Mouse (Mus musculus): ENCODE data around the gene Irx6. TPM values are rescaled to one million over a fixed set of nuclear protein-coding genes. Genes with fewer than 3 reads are reported as not detected.

Gene Irx6
- polyA plus RNA-seq (2012; rRNA removed), result not detected in 2 replicates

DNA sequence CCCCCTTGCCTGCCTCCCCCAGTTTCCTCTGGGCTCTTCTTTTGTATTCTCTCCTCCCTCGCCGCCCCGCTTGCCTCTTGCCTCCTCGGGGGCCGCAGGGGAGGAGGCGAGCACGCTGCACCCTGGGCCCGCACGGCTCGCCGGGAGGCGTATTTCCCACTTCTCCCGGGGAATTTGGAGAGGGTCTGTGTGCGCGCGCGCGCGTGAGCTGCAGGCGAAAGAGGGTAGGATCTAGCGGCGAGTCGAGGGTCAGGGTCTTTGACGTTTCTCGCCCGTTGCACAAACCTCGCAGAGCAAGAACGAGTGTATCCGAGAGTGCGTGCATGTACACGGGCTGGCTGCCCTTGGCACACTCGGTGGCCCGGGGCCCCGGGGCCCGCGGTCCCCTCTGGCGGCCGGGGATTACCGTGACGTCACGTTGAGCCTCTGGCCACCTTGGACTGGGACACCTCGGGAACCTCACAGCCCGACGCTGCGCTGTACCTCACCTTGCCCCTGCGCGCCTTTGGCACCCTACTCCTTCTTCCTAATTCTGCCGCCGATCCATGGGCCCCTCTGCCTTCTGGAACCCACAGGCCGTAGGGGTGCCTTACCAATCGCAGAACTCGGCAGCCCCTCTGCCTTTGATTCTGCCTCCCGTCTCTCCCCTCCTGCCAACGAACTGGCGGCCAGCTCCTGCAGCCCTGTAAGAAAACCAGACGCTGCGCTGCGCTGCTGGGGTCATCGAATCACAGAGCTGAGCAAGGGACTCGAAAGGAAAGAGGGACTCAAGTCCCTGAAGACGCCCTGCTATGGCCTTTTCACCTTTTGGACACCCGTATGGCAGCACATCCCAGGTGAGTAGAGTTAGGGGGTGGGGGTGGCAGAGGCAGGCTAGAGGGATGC lies at the start of gene Irx6:
Irx6 (plus strand) TSS at position 45 of the 885 bp plus-strand sequence.
- no peak for DNase-seq
- WGBS, result 3% methylated on average over 55 of the region's 62 CpGs
- Histone ChIP-seq H3K4me1 (ENCODE audit: control insufficient read depth, insufficient read depth, low read length) (no peaks in the 10 kb centered on the region), H3K4me3 (replicated peaks; ENCODE audit: extremely low read depth, low read depth, low read length) (no peak within 1 kb of the TSS)
- TF ChIP-seq POLR2A (IDR thresholded peaks at IDR 0.05; ENCODE audit: borderline replicate concordance, extremely low read depth, low read depth, low read length) (no peak), CTCF (IDR thresholded peaks at IDR 0.05; ENCODE audit: insufficient read depth, low read length) (no peak)

- Histone ChIP-seq H3K4me3 (replicated peaks; ENCODE audit: extremely low read depth, low read depth, low read length) (no peak overlapping the region), H3K4me1 (ENCODE audit: control insufficient read depth, insufficient read depth, low read length) (no peaks in the 10 kb centered on the region)
- DNase-seq, result no peak
- TF ChIP-seq CTCF (IDR thresholded peaks at IDR 0.05; ENCODE audit: insufficient read depth, low read length), result no peak
- no peak for TF ChIP-seq POLR2A (IDR thresholded peaks at IDR 0.05; ENCODE audit: borderline replicate concordance, extremely low read depth, low read depth, low read length)
- WGBS, result 63% methylated on average over 14 of the region's 14 CpGs
These were observed 45.1 kb upstream of the Irx6 start for GRCm38 (mm10) chr8:92628711-92629650.

DNA sequence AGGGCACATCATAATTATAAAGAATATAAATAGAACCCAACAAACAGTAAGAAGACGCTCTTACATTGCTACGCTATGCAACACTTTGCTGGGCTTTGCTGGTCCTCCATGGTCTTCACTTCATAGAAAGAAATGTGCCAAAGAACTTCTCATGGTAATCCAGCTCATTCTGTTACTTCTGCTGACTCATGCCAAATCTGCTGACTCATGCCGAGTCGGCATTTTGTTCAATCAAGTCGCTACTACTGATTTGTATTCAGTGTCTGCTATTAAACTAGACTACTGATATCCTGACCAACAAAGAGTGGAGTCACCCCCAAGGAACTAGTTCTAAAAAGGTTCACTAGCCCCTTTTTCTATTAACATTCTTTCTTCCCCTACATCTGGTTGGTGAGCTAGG lies 40.9 kb upstream of the Irx6 start:
- H3K4me1 ChIP-seq (ENCODE audit: control insufficient read depth, insufficient read depth, low read length), result no peaks in the 10 kb centered on the region
- whole genome bisulfite sequencing, result 95% methylated on average over 5 of the region's 5 CpGs
- TF ChIP-seq POLR2A (IDR thresholded peaks at IDR 0.05; ENCODE audit: borderline replicate concordance, extremely low read depth, low read depth, low read length) (no peak), CTCF (IDR thresholded peaks at IDR 0.05; ENCODE audit: insufficient read depth, low read length) (no peak)
- H3K4me3 ChIP-seq (replicated peaks; ENCODE audit: extremely low read depth, low read depth, low read length), result no peak overlapping the region
- DNase-seq, result no peak

- H3K4me3 ChIP-seq (replicated peaks; ENCODE audit: extremely low read depth, low read depth, low read length), result no peak overlapping the region
- DNase-seq, result no peak
- no peak for TF ChIP-seq POLR2A (IDR thresholded peaks at IDR 0.05; ENCODE audit: borderline replicate concordance, extremely low read depth, low read depth, low read length)
- no peak for TF ChIP-seq CTCF (IDR thresholded peaks at IDR 0.05; ENCODE audit: insufficient read depth, low read length)
- no peaks in the 10 kb centered on the region for H3K4me1 ChIP-seq (ENCODE audit: control insufficient read depth, insufficient read depth, low read length)
- WGBS, result 78% methylated on average over 8 of the region's 8 CpGs
These were observed 33.3 kb upstream of the Irx6 start for GRCm38 (mm10) chr8:92640820-92641219.

DNA sequence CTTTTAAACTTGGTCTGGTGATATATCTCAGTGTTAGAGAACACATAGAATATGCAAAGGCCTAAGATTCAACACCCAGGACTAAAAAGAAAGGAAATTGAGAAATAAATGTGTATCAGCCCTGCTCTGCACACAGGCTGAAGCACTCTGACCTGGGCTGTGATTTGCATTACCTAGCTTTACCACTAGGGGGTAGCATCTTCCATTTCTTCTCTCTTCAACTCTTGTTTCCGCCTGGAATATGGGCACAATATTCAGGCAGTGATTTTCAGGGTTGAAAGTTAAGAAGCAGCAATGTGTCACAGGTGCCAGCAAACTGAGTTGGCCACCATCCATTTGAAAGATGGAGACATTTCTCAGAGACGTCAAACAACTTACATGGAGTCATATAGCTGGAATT lies 27.5 kb upstream of the Irx6 start:
- no peaks in the 10 kb centered on the region for H3K4me1 ChIP-seq (ENCODE audit: control insufficient read depth, insufficient read depth, low read length)
- H3K4me3 ChIP-seq (replicated peaks; ENCODE audit: extremely low read depth, low read depth, low read length), result no peak overlapping the region
- DNase-seq, result peak; percentile 3
- 57% methylated on average over 2 of the region's 2 CpGs for WGBS
- TF ChIP-seq CTCF (IDR thresholded peaks at IDR 0.05; ENCODE audit: insufficient read depth, low read length) (peak; percentile 46), POLR2A (IDR thresholded peaks at IDR 0.05; ENCODE audit: borderline replicate concordance, extremely low read depth, low read depth, low read length) (no peak)

DNA sequence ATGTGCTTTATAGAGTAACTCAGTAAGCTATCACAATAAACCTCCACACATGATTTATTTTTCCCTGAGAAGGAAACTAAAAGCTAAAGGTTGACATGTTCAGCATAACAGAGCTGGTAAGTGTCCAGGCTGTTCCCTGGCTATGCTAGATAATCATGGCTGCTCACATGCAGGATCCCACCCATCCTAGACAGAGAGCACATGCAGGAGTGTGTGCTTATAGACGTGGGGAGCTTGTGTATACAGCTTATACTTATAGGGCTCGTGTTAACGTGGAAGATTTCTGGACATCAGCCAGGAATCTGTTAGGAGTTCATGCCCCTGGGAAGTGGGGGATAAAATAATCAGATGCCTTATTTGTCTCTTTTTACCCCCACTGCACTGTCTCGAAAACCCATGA lies 9.9 kb upstream of the Irx6 start:
- no peaks in the 10 kb centered on the region for H3K4me1 ChIP-seq (ENCODE audit: control insufficient read depth, insufficient read depth, low read length)
- TF ChIP-seq POLR2A (IDR thresholded peaks at IDR 0.05; ENCODE audit: borderline replicate concordance, extremely low read depth, low read depth, low read length) (no peak), CTCF (IDR thresholded peaks at IDR 0.05; ENCODE audit: insufficient read depth, low read length) (no peak)
- no peak overlapping the region for H3K4me3 ChIP-seq (replicated peaks; ENCODE audit: extremely low read depth, low read depth, low read length)
- no peak for DNase-seq
- WGBS, result 29% methylated on average over 4 of the region's 4 CpGs

DNA sequence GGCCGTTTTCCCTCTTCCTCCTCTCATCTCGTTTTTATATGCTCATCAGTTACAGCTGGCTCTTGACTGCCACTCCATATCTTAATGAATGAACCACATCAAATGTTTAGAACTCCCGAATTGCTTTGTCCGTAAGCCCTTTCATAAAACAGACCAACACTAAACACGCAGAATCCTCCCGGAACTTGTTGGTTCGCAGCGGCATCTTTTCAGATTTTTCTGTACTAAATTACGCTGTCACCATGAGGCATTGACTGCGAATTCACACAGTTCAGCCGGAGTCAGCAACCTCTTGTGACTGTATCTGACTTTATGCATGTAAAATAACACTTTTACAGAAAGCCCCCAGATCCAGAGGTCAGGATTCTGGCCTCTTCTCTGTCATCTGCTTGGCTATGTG lies 3.9 kb upstream of the Irx6 start:
- WGBS, result 71% methylated on average over 11 of the region's 11 CpGs
- TF ChIP-seq CTCF (IDR thresholded peaks at IDR 0.05; ENCODE audit: insufficient read depth, low read length) (no peak), POLR2A (IDR thresholded peaks at IDR 0.05; ENCODE audit: borderline replicate concordance, extremely low read depth, low read depth, low read length) (no peak)

DNA sequence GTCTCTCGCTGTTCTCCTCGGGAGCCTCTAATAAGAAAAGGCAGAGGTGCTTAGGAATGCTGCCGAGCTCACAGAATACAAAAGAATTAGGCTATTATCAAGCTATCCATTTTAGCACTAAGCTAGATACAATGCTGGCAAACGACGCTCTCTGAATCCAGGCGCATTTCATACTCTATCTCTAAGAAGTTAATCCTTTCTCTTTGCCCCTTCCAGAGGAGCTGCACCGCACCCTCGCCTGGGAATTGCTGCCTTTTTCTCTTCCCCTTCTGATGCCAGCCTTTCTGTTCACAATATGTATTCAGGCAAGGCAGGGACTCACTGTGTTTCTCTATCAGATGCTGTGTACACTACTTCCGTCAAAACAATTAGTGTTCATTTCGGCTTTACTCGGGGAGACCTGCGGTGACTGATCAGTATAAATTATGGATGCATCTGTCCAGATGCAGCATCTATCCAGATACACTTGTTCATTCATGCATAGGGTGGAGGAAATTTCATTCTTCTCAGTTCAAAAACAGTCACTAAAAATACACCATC lies 3.4 kb upstream of the Irx6 start:
- Histone ChIP-seq H3K4me3 (replicated peaks; ENCODE audit: extremely low read depth, low read depth, low read length) (no peak overlapping the region), H3K4me1 (ENCODE audit: control insufficient read depth, insufficient read depth, low read length) (no peaks in the 10 kb centered on the region)
- TF ChIP-seq CTCF (IDR thresholded peaks at IDR 0.05; ENCODE audit: insufficient read depth, low read length), result no peak
- no peak for TF ChIP-seq POLR2A (IDR thresholded peaks at IDR 0.05; ENCODE audit: borderline replicate concordance, extremely low read depth, low read depth, low read length)
- 63% methylated on average over 12 of the region's 12 CpGs for WGBS
- DNase-seq, result no peak

More for the DNA sequence above, 3.9 kb upstream of the Irx6 start:
- DNase-seq, result no peak
- no peak overlapping the region for H3K4me3 ChIP-seq (replicated peaks; ENCODE audit: extremely low read depth, low read depth, low read length)
- no peaks in the 10 kb centered on the region for H3K4me1 ChIP-seq (ENCODE audit: control insufficient read depth, insufficient read depth, low read length)

GRCm38 (mm10) chr8:92671892-92672291 lies 2.2 kb upstream of the Irx6 start:
- DNase-seq, result no peak
- TF ChIP-seq CTCF (IDR thresholded peaks at IDR 0.05; ENCODE audit: insufficient read depth, low read length), result no peak
- no peak for TF ChIP-seq POLR2A (IDR thresholded peaks at IDR 0.05; ENCODE audit: borderline replicate concordance, extremely low read depth, low read depth, low read length)
- Histone ChIP-seq H3K4me3 (replicated peaks; ENCODE audit: extremely low read depth, low read depth, low read length) (no peak overlapping the region), H3K4me1 (ENCODE audit: control insufficient read depth, insufficient read depth, low read length) (no peaks in the 10 kb centered on the region)
- WGBS, result 95% methylated on average over 4 of the region's 4 CpGs

Measured in lung, adult 2 months (tissue).